Mouse (Mus musculus) spleen, embryonic (tissue): ENCODE data around the gene Magi2.

Experiments used
- CTCF ChIA-PET: fragments of 350-600 bp; sonication (Branson Sonifier 250); formaldehyde crosslinking; loops from one replicate; lab custom pipeline; 2022; lab: Charles Lee

Magi2 gene

GRCm38 (mm10) chr5:20074101-20074500 is 847.3 kb downstream of the Magi2 start:
- CTCF ChIA-PET: no interaction called here

GRCm38 (mm10) chr5:20074867-20075266 is 848.0 kb downstream of the Magi2 start:
- CTCF ChIA-PET: no interaction called here

- CTCF ChIA-PET: no interaction called here
Measured at GRCm38 (mm10) chr5:20078931-20079330, 852.1 kb downstream of the Magi2 start.

GRCm38 (mm10) chr5:20080605-20081309 is 853.9 kb downstream of the Magi2 start:
- CTCF ChIA-PET: no interaction called here

- CTCF ChIA-PET: no interaction called here
Measured at GRCm38 (mm10) chr5:20082368-20082767, 855.5 kb downstream of the Magi2 start.

- CTCF ChIA-PET: no interaction called here
Measured at GRCm38 (mm10) chr5:20087083-20087482, 860.2 kb downstream of the Magi2 start.

- CTCF ChIA-PET: interaction anchor here (0.7 kb wide), 1 partner anchor 403 kb away, joined by 6 read pairs; no protein-coding TSS in a partner anchor
Measured at GRCm38 (mm10) chr5:20103869-20104268, 877.0 kb downstream of the Magi2 start.

DNA sequence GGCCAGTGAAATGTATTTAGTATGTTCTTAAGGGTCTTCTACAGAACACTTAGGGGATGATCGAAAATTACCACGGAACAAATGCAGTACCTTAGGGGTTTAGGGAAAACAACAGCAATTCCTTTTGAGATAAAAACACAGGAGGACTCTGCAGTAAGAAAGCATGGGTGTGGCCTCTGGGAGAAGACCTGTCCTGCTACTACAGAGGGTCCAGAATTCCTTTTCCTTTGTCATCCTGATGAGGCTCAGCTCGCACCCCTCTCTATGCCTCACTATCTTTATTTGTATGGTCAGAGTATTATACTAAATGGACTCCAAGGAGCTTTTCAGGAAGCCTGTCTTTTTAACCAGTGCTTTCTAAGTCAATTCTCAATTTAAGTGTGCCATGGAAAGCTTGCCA is 877.7 kb downstream of the Magi2 start:
- CTCF ChIA-PET: interaction anchor here (0.7 kb wide), 1 partner anchor 402 kb away, joined by 6 read pairs; no protein-coding TSS in a partner anchor

DNA sequence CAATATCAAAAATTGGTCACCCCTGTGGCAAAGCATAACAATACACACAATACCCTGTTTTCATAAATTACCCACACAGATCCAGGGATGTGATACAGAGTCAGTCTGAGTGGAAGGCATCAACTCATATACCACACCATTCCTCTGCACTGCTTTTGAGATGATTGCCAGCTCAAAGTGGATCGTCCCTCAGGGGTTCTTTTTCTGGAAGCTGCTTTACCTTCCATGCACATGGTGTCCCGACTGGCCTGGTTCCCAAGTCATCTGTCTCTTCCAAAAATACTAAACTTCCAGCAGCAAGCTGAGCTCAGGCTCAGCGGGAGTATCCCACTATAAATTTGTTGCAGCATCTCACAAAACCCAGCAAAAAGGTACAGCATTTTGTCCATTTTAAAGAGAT is 882.7 kb downstream of the Magi2 start:
- CTCF ChIA-PET: no interaction called here

DNA sequence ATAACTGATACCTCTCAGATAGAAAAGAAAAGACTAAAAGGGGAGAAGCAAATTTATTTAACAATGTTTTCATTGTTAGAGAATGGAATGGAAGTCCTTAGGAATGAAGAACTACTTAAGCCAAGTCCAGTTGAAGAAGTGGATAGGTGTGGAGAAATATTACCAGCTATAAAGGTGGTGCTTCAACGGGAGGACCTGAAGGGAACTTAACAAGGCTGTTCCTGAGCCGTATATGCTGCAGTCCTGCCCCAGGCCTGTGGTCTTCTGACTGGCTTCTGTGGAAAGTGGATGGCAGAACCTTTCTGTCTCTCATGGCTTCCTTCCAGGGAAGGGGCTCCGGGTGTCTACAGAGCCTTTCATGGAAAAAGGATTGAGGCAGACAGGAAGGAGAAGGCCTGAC is 890.3 kb downstream of the Magi2 start:
- CTCF ChIA-PET: no interaction called here

DNA sequence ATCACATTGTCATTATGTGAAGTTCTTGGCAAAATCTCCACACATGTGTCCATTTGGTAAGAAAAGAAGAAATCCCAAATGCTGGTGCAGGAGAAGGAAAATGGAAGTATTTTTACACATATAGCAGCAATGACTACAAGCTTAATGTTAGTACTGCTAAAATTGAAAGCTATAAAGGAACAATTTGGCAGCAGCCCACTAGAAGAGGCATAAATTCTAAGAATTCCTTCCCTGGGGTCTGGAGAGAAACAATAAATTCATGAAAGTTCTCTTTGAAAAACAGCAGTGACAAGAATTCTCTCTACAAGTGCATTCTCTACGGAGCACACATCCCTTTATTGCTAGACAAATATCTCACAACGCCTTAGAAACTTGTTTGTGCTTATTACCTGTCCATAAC is 913.4 kb downstream of the Magi2 start:
- CTCF ChIA-PET: no interaction called here

GRCm38 (mm10) chr5:20140662-20141444 is 914.0 kb downstream of the Magi2 start:
- CTCF ChIA-PET: no interaction called here

DNA sequence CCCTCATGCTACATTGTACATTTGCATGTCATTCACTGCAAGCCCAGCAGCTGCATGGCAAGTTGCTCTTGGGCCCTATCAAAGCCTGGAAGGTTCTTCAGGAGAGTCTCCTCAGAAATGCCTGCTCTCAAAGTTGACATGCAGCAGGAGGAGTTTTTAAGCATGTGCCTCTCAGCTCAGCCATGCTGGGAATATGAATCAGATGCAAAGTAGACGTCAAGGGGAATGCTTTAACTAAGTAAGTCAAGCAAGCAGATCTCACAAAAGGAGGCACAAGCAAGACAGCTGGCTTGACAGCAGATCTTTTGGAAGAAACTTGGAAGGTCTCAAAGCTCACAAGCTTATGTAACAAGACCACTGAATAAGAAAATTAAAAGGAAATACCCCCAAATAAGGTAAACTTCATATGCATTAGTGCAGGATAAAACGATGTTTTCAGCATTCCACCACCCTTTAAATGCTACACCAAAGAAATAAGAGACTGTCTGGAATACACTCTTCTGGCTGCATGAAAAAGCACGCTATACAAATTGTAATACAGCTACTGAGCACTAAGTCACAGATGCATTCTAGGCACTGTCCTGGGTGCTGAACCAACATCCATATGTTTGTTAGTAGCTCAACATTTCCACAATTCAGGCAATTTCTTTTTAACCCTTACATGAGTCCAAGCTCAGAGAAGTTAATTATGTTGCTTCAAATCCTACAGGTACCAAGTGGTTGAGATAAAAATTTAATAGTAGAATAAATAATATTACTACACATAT is 926.7 kb downstream of the Magi2 start:
- CTCF ChIA-PET: no interaction called here

- CTCF ChIA-PET: no interaction called here
Measured at GRCm38 (mm10) chr5:20196765-20197164, 969.9 kb downstream of the Magi2 start.

DNA sequence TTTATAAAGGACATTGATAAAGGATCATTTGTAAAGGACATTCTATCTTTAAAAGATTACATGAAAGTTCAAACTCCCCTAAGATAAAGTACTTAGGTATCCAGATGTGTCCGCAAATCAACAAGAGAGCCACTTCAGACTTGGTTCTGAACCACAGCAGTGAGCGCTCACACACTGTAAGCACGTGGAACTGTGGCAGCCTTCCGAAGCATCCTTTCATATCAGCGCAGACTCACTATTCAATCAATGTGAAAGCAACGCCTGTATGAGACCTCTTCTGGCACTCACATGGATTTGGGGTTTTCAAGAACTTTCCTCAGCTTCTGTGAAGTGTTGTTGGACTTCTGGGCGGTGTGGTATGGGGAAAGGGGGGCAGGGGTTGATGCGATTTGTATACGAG is 970.6 kb downstream of the Magi2 start:
- CTCF ChIA-PET: no interaction called here

DNA sequence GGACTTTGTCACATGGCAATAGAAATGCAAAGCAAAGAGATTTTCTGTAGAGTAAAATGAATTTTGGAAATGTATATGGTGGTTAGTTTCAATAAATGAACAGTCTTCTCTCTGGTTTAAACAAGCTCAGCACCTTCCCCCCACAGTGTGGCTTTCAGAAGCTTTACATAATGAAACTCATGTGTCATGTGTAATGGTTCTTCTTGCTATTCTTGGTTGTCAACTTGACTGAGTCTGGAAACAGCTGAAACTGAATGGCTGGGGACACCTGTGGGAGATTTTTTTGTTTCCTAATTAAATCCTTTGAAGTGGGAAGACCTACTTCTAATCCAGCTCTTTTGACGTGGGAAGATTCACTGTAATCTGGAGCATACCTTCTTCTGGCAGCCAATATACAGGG is 974.5 kb downstream of the Magi2 start:
- CTCF ChIA-PET: no interaction called here

DNA sequence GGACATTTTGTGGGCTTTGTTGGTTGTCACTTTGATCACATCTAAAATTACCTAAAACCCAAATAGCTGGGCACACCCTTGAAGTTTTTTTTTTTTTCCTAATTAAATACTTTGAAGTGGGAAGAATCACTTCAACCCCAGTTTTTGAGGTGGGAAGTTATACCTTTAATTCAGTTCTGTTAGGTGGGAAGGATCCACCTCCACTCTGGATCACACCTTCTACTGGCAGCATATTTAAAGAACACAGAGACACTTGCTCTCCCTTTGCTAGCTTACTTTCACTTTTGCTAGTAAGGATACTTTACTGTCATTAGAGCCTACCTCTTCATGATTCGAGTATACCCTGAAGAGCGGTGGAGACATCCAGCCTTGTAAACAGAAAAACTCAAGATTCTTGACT is 981.3 kb downstream of the Magi2 start:
- CTCF ChIA-PET: no interaction called here

DNA sequence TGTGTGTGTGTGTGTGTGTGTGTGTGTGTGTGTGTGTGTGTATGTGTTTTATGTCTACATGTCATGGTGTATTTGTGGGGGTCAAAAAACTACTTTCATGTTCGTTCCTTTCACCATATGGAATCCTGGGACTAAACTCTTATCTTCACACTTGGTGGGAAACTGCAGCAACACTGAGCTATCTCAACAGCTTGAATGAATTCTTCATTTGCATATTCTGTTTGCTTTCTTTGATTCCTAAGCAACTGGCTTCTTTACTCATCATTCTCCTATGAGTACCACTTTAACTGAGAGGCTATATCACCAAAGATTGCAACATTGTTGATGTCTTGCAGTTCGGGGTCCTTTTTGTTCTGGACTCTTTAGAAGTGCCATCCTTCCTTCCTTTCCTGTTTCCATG is 986.5 kb downstream of the Magi2 start:
- CTCF ChIA-PET: no interaction called here

- CTCF ChIA-PET: interaction anchor here (0.7 kb wide), 1 partner anchor 315 kb away, joined by 4 read pairs; no protein-coding TSS in a partner anchor
Measured at GRCm38 (mm10) chr5:20226471-20227210, 999.8 kb downstream of the Magi2 start.

DNA sequence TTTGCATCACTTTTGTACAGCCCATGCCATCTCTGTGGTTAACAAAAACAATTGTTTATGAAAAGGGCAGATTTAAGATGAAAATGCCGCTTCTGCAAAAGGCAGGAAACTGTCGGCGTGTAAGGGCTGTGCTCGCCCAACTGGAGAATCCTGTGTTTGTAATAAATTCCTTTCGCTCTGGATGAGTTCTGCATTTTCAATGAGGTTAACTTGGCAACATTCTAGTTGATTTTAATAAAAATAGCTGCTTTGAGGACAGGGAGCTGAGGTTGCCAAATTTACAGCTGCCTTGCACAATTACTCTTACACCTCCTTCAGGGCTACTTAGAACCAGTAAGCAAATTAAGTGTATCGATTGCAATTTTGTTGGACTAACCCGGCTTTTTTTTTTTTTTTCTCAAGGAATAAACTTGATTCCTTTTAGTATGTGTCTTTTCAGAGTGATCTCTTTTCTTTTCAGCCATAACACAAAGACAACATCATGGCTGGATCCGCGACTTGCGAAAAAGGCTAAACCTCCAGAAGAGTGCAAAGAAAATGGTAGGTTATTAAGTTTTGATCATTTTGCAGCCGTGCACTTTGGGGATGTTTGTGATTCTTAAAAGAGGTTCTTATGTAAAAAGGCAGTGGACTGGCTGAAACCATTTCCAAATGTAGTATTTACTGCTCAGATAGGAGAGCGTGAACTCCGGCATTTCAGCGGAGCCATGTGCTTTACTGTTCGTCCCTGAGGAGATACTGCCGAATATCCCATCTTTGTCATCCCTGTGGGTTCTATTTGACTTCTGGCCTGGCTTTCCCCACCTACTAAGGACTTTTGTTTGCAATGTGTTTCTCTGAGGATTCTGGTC is 1001.3 kb downstream of the Magi2 start:
- CTCF ChIA-PET: no interaction called here

- CTCF ChIA-PET: no interaction called here
Measured at GRCm38 (mm10) chr5:20231908-20232307, 1005.1 kb downstream of the Magi2 start.
